In genomic region chr12:79433724-79434442, GRCm38 (mm10) we compare ENCODE assay signal across 12 mouse cellular contexts.
DNase-seq lines count a peak whose midpoint lies in the region; ATAC-seq and TF ChIP-seq lines count a peak whose summit lies in the region.
"Had no signal": no experiment of that assay in that cellular context is flagged by ENCODE, and none has a peak within 500 bp of the region (broad histone marks: within the 10 kb centered on the region; RNA-seq: fewer than 3 reads in every experiment).

No protein-coding gene starts in this region.

- no peak for TF ChIP-seq CTCF in forebrain, postnatal 0 days (IDR thresholded peaks at IDR 0.05; ENCODE audit: low read depth)
- TF ChIP-seq CTCF in lung, embryonic 14.5 days (IDR thresholded peaks at IDR 0.05; ENCODE audit: low read depth), result no peak; the same call in 1 of the 2 replicates
- no peak for TF ChIP-seq CTCF in heart, adult 2 months (IDR thresholded peaks at IDR 0.05)

- H3K4me2 ChIP-seq in forebrain, postnatal 0 days (ENCODE audit: low read depth), result no peak overlapping the region
- H3K4me2 ChIP-seq in lung, embryonic 14.5 days, result no peak overlapping the region
- H3K4me2 ChIP-seq in limb, embryonic 13.5 days (replicated peaks), result no peak overlapping the region
- H3K4me2 ChIP-seq in stomach, embryonic 16.5 days (ENCODE audit: low read depth, low read length), result 0 out of 2 replicates have a peak overlapping the region, but pooled peaks have one; percentile 4
- H3K4me2 ChIP-seq: heart, embryonic 13.5 days had no signal

- intact Hi-C loops in heart, adult 2 months (cut with DNase I), result no loop called here

- no peaks in the 10 kb centered on the region for H3K27me3 ChIP-seq in forebrain, embryonic 10.5 days (ENCODE audit: poor library complexity, severe bottlenecking)
- no peaks in the 10 kb centered on the region for H3K27me3 ChIP-seq in forebrain, postnatal 0 days (ENCODE audit: insufficient read depth, low read length)
- no peaks in the 10 kb centered on the region for H3K27me3 ChIP-seq in lung, embryonic 14.5 days (ENCODE audit: insufficient read depth, low read length)
- H3K27me3 ChIP-seq in limb, embryonic 13.5 days, result no peaks in the 10 kb centered on the region
- H3K27me3 ChIP-seq in stomach, embryonic 16.5 days (ENCODE audit: control insufficient read depth, insufficient read depth, low read length), result no peaks in the 10 kb centered on the region
- no peaks in the 10 kb centered on the region for H3K27me3 ChIP-seq in heart, adult 2 months (ENCODE audit: control insufficient read depth, insufficient read depth, low read length)
- H3K27me3 ChIP-seq: heart, embryonic 13.5 days had no signal

- H3K4me3 ChIP-seq in forebrain, embryonic 10.5 days, result no peak overlapping the region
- H3K4me3 ChIP-seq in forebrain, postnatal 0 days (ENCODE audit: low read depth, low read length), result no peak overlapping the region
- H3K4me3 ChIP-seq in lung, embryonic 14.5 days (ENCODE audit: low read depth, low read length), result no peak overlapping the region
- no peak overlapping the region for H3K4me3 ChIP-seq in limb, embryonic 13.5 days
- no peak overlapping the region for H3K4me3 ChIP-seq in stomach, embryonic 16.5 days (replicated peaks; ENCODE audit: low read length)
- no peak overlapping the region for H3K4me3 ChIP-seq in heart, adult 2 months
- H3K4me3 ChIP-seq: heart, embryonic 13.5 days had no signal

- no peaks in the 10 kb centered on the region for H3K36me3 ChIP-seq in forebrain, embryonic 10.5 days (replicated peaks)
- no peaks in the 10 kb centered on the region for H3K36me3 ChIP-seq in forebrain, postnatal 0 days (ENCODE audit: insufficient read depth)
- H3K36me3 ChIP-seq in lung, embryonic 14.5 days (ENCODE audit: insufficient read depth), result no peaks in the 10 kb centered on the region
- no peaks in the 10 kb centered on the region for H3K36me3 ChIP-seq in limb, embryonic 13.5 days
- H3K36me3 ChIP-seq in stomach, embryonic 16.5 days (ENCODE audit: control insufficient read depth, insufficient read depth, low read length), result no peaks in the 10 kb centered on the region
- H3K36me3 ChIP-seq in heart, adult 2 months (ENCODE audit: control insufficient read depth, insufficient read depth, low read length), result no peaks in the 10 kb centered on the region
- H3K36me3 ChIP-seq: heart, embryonic 13.5 days had no signal

- H3K9me3 ChIP-seq in forebrain, embryonic 10.5 days, result no peaks in the 10 kb centered on the region
- H3K9me3 ChIP-seq in forebrain, postnatal 0 days (ENCODE audit: low read length), result no peaks in the 10 kb centered on the region
- no peaks in the 10 kb centered on the region for H3K9me3 ChIP-seq in lung, embryonic 14.5 days (ENCODE audit: low read depth, low read length)
- H3K9me3 ChIP-seq in limb, embryonic 13.5 days, result no peaks in the 10 kb centered on the region
- H3K9me3 ChIP-seq in stomach, embryonic 16.5 days (replicated peaks; ENCODE audit: control insufficient read depth, low read length), result no peaks in the 10 kb centered on the region
- H3K9me3 ChIP-seq: heart, embryonic 13.5 days had no signal

- peak overlapping the region; percentile 20 for H3K27ac ChIP-seq in forebrain, embryonic 10.5 days
- no peak overlapping the region for H3K27ac ChIP-seq in forebrain, postnatal 0 days (ENCODE audit: low read depth, low read length)
- H3K27ac ChIP-seq in lung, embryonic 14.5 days (ENCODE audit: low read depth), result peak overlapping the region; percentile 86
- peak overlapping the region; percentile 23; the same call in 1 of the 2 replicates for H3K27ac ChIP-seq in limb, embryonic 13.5 days
- H3K27ac ChIP-seq in stomach, embryonic 16.5 days (ENCODE audit: low read length), result peak overlapping the region; percentile 92
- H3K27ac ChIP-seq in heart, adult 2 months, result no peak overlapping the region
- H3K27ac ChIP-seq: heart, embryonic 13.5 days; macrophage had no signal

- 32% methylated on average over 7 of the region's 7 CpGs for WGBS in forebrain, embryonic 10.5 days
- WGBS in forebrain, postnatal 0 days, result 22% methylated on average over 7 of the region's 7 CpGs
- WGBS in lung, embryonic 14.5 days, result 22% methylated on average over 7 of the region's 7 CpGs
- WGBS in limb, embryonic 13.5 days, result 47% methylated on average over 7 of the region's 7 CpGs
- WGBS in stomach, embryonic 16.5 days, result 31% methylated on average over 7 of the region's 7 CpGs
- WGBS in heart, adult 2 months, result 79% methylated on average over 7 of the region's 7 CpGs

- no peak for TF ChIP-seq EP300 in heart, adult 2 months (IDR thresholded peaks at IDR 0.05; ENCODE audit: insufficient read depth, low read depth, low read length)

- peaks cover 54% of the 10 kb centered on the region for H3K4me1 ChIP-seq in forebrain, embryonic 10.5 days
- H3K4me1 ChIP-seq in forebrain, postnatal 0 days (ENCODE audit: insufficient read depth), result no peaks in the 10 kb centered on the region
- peaks cover 32% of the 10 kb centered on the region for H3K4me1 ChIP-seq in lung, embryonic 14.5 days (ENCODE audit: insufficient read depth)
- peaks cover 26% of the 10 kb centered on the region for H3K4me1 ChIP-seq in limb, embryonic 13.5 days
- H3K4me1 ChIP-seq in stomach, embryonic 16.5 days (ENCODE audit: control insufficient read depth, insufficient read depth, low read length), result peaks cover 14% of the 10 kb centered on the region
- no peaks in the 10 kb centered on the region for H3K4me1 ChIP-seq in heart, adult 2 months (ENCODE audit: control insufficient read depth, insufficient read depth, low read length)

- no peak overlapping the region for H3K9ac ChIP-seq in forebrain, postnatal 0 days
- no peak overlapping the region for H3K9ac ChIP-seq in lung, embryonic 14.5 days
- no peak overlapping the region for H3K9ac ChIP-seq in limb, embryonic 13.5 days
- no peak overlapping the region for H3K9ac ChIP-seq in stomach, embryonic 16.5 days (ENCODE audit: low read length)
- H3K9ac ChIP-seq in heart, adult 2 months (ENCODE audit: low read depth, low read length), result no peak overlapping the region
- H3K9ac ChIP-seq: heart, embryonic 13.5 days had no signal

- ATAC-seq in forebrain, postnatal 0 days, result no peak
- ATAC-seq in lung, embryonic 14.5 days (ENCODE audit: insufficient read depth), result peak; percentile 77
- ATAC-seq in limb, embryonic 13.5 days (ENCODE audit: low FRiP score, low read depth), result no peak
- peak; percentile 71 for ATAC-seq in stomach, embryonic 16.5 days (ENCODE audit: insufficient read depth, low FRiP score)

- no peak for TF ChIP-seq POLR2A in heart, adult 2 months (IDR thresholded peaks at IDR 0.05; ENCODE audit: insufficient read depth, low read depth, low read length)

- DNase-seq in forebrain, embryonic 10.5 days (ENCODE audit: extremely low spot score, low spot score), result no peak
- no peak for DNase-seq in forebrain, postnatal 0 days
- peak; percentile 79 for DNase-seq in lung, embryonic 14.5 days
- DNase-seq in lung, postnatal 14 days, result no peak
- no peak for DNase-seq in thymus, postnatal 10 days (ENCODE audit: low spot score in 2 of 2)
- no peak for DNase-seq in heart, adult 2 months
- DNase-seq: adrenal gland, adult 8-10 months; B cell, adult 2 months had no signal

- H3K79me2 ChIP-seq in heart, adult 2 months (replicated peaks; ENCODE audit: control insufficient read depth, insufficient read depth, low read length), result no peaks in the 10 kb centered on the region

Comparison
In these comparisons a context has a peak if more than half of its experiments do, and no peak if none do; other contexts are left out.
1. H3K27ac ChIP-seq: peak in forebrain, embryonic 10.5 days (single experiment), lung, embryonic 14.5 days (single experiment), limb, embryonic 13.5 days (single experiment) and stomach, embryonic 16.5 days (single experiment); none in forebrain, postnatal 0 days (single experiment) and heart, adult 2 months (single experiment).
2. ATAC-seq: peak in lung, embryonic 14.5 days (single experiment) and stomach, embryonic 16.5 days (single experiment); none in forebrain, postnatal 0 days (single experiment) and limb, embryonic 13.5 days (single experiment).